Mouse (Mus musculus) liver, embryonic 13.5 days (tissue): ENCODE results near the gene Gm21708. TPM values are rescaled to one million over a fixed set of nuclear protein-coding genes. Genes with fewer than 3 reads are reported as not detected.
"Not testable (repeated sequence)": the region's sequence is repeated elsewhere in the genome, so short reads cannot be mapped to it uniquely, and the experiment has no call there.

Experiments
- ATAC-seq: fragments of 200-750 bp; cut with Nextera tagmentation; 2 replicates; pipeline ENCODE4 v1.8.0; 2017; ENCODE audit warnings: low read depth, mild to moderate bottlenecking, moderate number of reproducible peaks, moderate library complexity
- DNase-seq: peaks from one replicate; pipeline ENCODE4 v3.0.0; 2022
- H3K27ac ChIP-seq: fragments of 300-500 bp; sonication (generic); 2 replicates; pipeline ENCODE4 v1.5.1; 2015; ENCODE audit warnings: moderate library complexity, mild to moderate bottlenecking, inconsistent platforms
- H3K27me3 ChIP-seq: fragments of 300-500 bp; sonication (generic); 2 replicates; pipeline ENCODE4 v1.6.1; 2015; ENCODE audit warnings: mild to moderate bottlenecking, inconsistent platforms
- H3K36me3 ChIP-seq: fragments of 300-500 bp; sonication (generic); 2 replicates; pipeline ENCODE4 v1.6.1; 2015; ENCODE audit warnings: mild to moderate bottlenecking, inconsistent platforms
- H3K4me1 ChIP-seq: fragments of 300-500 bp; sonication (generic); replicated peaks from 2 replicates; pipeline ENCODE4 v1.6.1; 2015; ENCODE audit warnings: inconsistent platforms
- H3K4me2 ChIP-seq: fragments of 300-500 bp; sonication (generic); 2 replicates; pipeline ENCODE4 v1.6.1; 2015; ENCODE audit warnings: inconsistent platforms, mild to moderate bottlenecking, moderate library complexity
- H3K4me3 ChIP-seq: fragments of 300-500 bp; sonication (generic); replicated peaks from 2 replicates; pipeline ENCODE4 v1.5.1; 2015; ENCODE audit warnings: mild to moderate bottlenecking, inconsistent platforms
- H3K9ac ChIP-seq: fragments of 300-500 bp; sonication (generic); 2 replicates; pipeline ENCODE4 v1.6.1; 2015; ENCODE audit warnings: mild to moderate bottlenecking, inconsistent platforms
- H3K9me3 ChIP-seq: fragments of 300-500 bp; sonication (generic); replicated peaks from 2 replicates; pipeline ENCODE4 v1.6.1; 2016; ENCODE audit warnings: inconsistent platforms
- WGBS: fragments of 180-500 bp; shearing (Covaris S2); methylation state at CpG from one replicate; pipeline ENCODE4 v1.1.7; 2015; ENCODE audit not compliant: insufficient replicate concordance; 5-methylcytosine and 5-hydroxymethylcytosine counted together
- polyA plus RNA-seq: library from polyadenylated mRNA; unstranded; fragments of >200 nt; fragmentation: Nextera tagmentation; extraction: Ambion mirVana; gene quantifications from 2 replicates; pipeline ENCODE4 v1.2.1, GENCODE M21; 2015

The Gm21708 gene
- not detected in 2 replicates for polyA plus RNA-seq

DNA sequence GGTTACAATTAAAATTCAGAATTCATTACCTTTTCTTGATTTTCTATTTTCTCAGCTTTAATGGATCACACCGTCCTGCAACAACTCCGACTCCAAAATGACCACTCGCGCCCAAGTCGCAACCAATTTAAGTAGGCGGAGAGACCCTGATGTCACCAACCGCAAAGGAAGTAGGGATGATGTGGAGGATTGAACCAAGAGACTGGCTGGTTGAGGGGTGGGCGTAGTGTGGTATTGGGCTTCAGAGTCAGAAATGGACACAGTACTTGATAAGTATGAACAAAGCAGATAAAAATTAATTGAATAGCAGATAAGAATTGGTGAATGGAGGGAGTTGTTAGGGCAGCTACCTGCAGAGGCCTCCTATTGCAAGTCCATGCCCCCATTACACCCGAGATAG lies at the start of gene Gm21708, which contains the start of gene Gm21704:
Gm21708 (minus strand) TSS at position 101 of the 400 bp plus-strand sequence.
Gm21704 (minus strand) TSS at position 101 of the 400 bp plus-strand sequence.
- not testable (repeated sequence) for H3K9me3 ChIP-seq, H3K36me3 ChIP-seq, H3K27me3 ChIP-seq, H3K4me3 ChIP-seq, H3K4me1 ChIP-seq, H3K27ac ChIP-seq, ATAC-seq, H3K4me2 ChIP-seq, DNase-seq, H3K9ac ChIP-seq
- no CpG with 5 or more reads among the region's 9 CpGs for WGBS

Other genes with a start within 250 kb of the Gm21708 start
- not detected in 2 replicates for gene Gm21677, start 103.7 kb downstream of the Gm21708 start, polyA plus RNA-seq
- not detected in 2 replicates for gene Gm21693, start 64.8 kb downstream of the Gm21708 start, polyA plus RNA-seq
- not detected in 2 replicates for gene Gm21704, start within 50 bp of the Gm21708 start, polyA plus RNA-seq